Mouse (Mus musculus) heart, adult 2 months (tissue): Measurements from ENCODE around the gene Tmem107. TPM values are rescaled to one million over a fixed set of nuclear protein-coding genes. Genes with fewer than 3 reads are reported as not detected.

Experiments used
- DNase-seq, 2 experiments: peaks; one replicate each; pipeline ENCODE4 v3.0.0; 2021
- H3K27ac ChIP-seq: fragments of 200-600 bp; 2 replicates; pipeline ENCODE4 v1.8.1; 2022
- H3K27me3 ChIP-seq: fragments of 200-500 bp; 2 replicates; pipeline ENCODE4 v1.6.1; 2012; ENCODE audit warnings: mild to moderate bottlenecking, low read length, inconsistent platforms, mixed read lengths; ENCODE audit not compliant: control insufficient read depth, insufficient read depth
- H3K36me3 ChIP-seq: fragments of 200-500 bp; 2 replicates; pipeline ENCODE4 v1.6.1; 2012; ENCODE audit warnings: low read length, inconsistent platforms; ENCODE audit not compliant: control insufficient read depth, insufficient read depth
- H3K4me1 ChIP-seq: fragments of 200-500 bp; 2 replicates; pipeline ENCODE4 v1.6.1; 2011; ENCODE audit warnings: low read length; ENCODE audit not compliant: control insufficient read depth, insufficient read depth
- H3K4me3 ChIP-seq: fragments of 200-600 bp; 2 replicates; pipeline ENCODE4 v1.8.1; 2022
- H3K79me2 ChIP-seq: fragments of 200-500 bp; replicated peaks from 2 replicates; pipeline ENCODE4 v1.6.1; 2012; ENCODE audit warnings: mild to moderate bottlenecking, inconsistent platforms, low read length, moderate library complexity, mixed read lengths; ENCODE audit not compliant: control insufficient read depth, insufficient read depth
- H3K9ac ChIP-seq: fragments of 200-500 bp; 2 replicates; pipeline ENCODE4 v1.6.1; 2012; ENCODE audit warnings: low read depth, mild to moderate bottlenecking, control low read depth, inconsistent platforms, low read length, mixed read lengths
- CTCF ChIP-seq: fragments of 200-600 bp; IDR thresholded peaks from 2 replicates; pipeline ENCODE4 v1.8.1; 2022; ENCODE audit warnings: antibody characterized with exemption, mild to moderate bottlenecking, moderate library complexity
- EP300 ChIP-seq: fragments of 200-500 bp; IDR thresholded peaks from 2 replicates; pipeline ENCODE4 v1.6.1; 2011; ENCODE audit warnings: low read depth, low read length, control low read depth; ENCODE audit not compliant: insufficient read depth
- POLR2A ChIP-seq: fragments of 200-500 bp; IDR thresholded peaks from 2 replicates; pipeline ENCODE4 v1.6.1; 2011; ENCODE audit warnings: mild to moderate bottlenecking, low read depth, low read length, control low read depth; ENCODE audit not compliant: insufficient read depth
- WGBS: fragments of 180-500 bp; shearing (Covaris S2); methylation state at CpG from one replicate; pipeline ENCODE4 v1.1.7; 2018; 5-methylcytosine and 5-hydroxymethylcytosine counted together
- intact Hi-C: fragments of 180-260 bp; cut with DNase I; formaldehyde crosslinking; loops from one replicate; pipeline ENCODE4 v1.15.1; 2025
- polyA plus RNA-seq: library from polyadenylated mRNA; depleted of rRNA; stranded (reverse); fragments of >200 nt; gene quantifications from 2 replicates; pipeline ENCODE4 v1.2.3, GENCODE M21; 2012
- total RNA-seq, 2 experiments: library from RNA; stranded (reverse); gene quantifications; 2 replicates each; pipeline ENCODE4 v1.2.3; 2021

The Tmem107 gene
- total and polyA plus RNA-seq, 3 experiments: 5.6 to 15.9 (median 6.6) TPM

DNA sequence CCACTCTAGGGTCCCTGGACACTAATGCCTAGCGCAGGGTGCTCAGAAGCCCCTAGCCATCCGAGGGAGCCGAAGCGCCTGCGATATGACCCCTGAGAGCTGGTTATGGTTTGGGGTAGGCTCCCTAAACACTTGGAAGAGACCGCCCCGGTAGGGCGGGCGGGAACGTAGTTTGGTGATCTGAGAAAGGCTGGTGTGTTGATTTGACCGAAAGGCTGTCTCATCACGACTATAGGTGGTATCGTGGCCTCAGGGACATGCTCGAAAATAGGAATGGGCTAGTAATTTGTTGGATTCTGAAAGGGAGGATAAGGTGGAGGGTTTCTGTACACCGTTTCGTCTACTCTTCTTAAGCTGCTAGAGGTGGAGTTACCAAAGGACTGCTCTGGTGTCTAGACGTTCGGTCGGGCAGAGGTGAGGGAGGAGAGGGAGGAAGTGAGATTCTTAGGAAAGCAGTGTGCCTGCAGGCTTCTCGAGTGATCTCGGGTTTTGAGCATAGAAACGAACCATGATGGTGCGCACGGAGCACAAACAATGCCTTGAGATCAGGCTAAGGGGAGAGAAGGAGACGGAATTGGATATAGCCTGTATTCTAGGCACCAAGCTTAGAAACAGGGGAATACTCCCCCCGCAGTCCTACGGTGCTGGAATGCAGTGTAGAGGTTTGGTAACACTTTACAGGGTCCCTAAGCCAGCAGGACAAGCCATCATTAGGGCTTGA, 25.1 kb downstream of the Tmem107 start:
- WGBS: under 1% methylated on average over 27 of the region's 27 CpGs

DNA sequence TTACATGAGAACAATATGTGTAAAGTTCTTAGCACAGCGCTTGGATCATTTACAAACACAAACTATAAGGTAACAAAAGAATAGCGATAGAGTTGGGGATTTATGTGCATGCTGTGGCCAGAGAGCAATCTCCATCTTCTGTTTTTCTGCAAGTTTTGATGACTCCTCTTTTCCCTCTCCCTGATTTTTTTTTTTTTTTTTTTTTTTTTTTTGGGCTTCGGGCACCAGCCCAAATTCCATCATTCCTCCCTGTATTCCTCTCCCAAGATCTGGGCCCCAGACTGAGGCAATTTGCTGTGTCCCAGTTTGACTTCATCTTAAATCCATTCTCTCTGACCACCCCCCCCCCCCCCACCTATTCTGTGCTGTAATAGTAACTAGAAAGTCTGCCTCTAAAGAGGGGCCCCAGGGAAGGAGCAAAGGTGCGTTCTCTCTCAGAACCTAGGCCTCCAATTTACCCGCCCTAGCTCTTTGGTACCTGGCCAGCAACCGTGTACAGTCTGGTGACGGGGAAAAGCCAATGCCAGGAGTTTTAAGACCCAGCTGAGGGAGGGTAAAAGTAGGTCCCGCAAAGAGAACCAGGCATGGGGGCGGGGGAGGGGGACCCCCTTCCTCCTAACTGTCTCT, 25.9 kb downstream of the Tmem107 start:
- H3K9ac ChIP-seq: peak overlapping the region; percentile 81
- peaks cover 2% of the 10 kb centered on the region for H3K79me2 ChIP-seq
- WGBS: 2% methylated on average over 9 of the region's 9 CpGs
- H3K36me3 ChIP-seq: peaks cover 9% of the 10 kb centered on the region
- H3K4me3 ChIP-seq: peak overlapping the region; percentile 67
- peak overlapping the region; percentile 98 for H3K27ac ChIP-seq
- peak; percentile 11; the same call in 1 of the 2 replicates for TF ChIP-seq POLR2A
- no peak for TF ChIP-seq CTCF
- TF ChIP-seq EP300: no peak
- DNase-seq: no peak
- intact Hi-C loops: loop anchor here (5.0 kb wide), 1 partner anchor 139 kb away; the partner anchor contains the start of gene Arhgef15
- H3K4me1 ChIP-seq: peaks cover 13% of the 10 kb centered on the region
- H3K27me3 ChIP-seq: no peaks in the 10 kb centered on the region

More for the DNA sequence above, 25.1 kb downstream of the Tmem107 start:
- TF ChIP-seq POLR2A: peak; percentile 70
- no peak for TF ChIP-seq EP300
- no peak for TF ChIP-seq CTCF
- peak overlapping the region; percentile 98 for H3K27ac ChIP-seq
- H3K4me1 ChIP-seq: peaks cover 10% of the 10 kb centered on the region
- peak; percentile 67 to 71 for DNase-seq
- H3K4me3 ChIP-seq: peak overlapping the region; percentile 67
- peak overlapping the region; percentile 81 for H3K9ac ChIP-seq
- intact Hi-C loops: loop anchor here (5.0 kb wide), 1 partner anchor 138 kb away; the partner anchor contains the start of gene Arhgef15
- H3K36me3 ChIP-seq: peaks cover 7% of the 10 kb centered on the region
- H3K27me3 ChIP-seq: no peaks in the 10 kb centered on the region
- no peaks in the 10 kb centered on the region for H3K79me2 ChIP-seq

DNA sequence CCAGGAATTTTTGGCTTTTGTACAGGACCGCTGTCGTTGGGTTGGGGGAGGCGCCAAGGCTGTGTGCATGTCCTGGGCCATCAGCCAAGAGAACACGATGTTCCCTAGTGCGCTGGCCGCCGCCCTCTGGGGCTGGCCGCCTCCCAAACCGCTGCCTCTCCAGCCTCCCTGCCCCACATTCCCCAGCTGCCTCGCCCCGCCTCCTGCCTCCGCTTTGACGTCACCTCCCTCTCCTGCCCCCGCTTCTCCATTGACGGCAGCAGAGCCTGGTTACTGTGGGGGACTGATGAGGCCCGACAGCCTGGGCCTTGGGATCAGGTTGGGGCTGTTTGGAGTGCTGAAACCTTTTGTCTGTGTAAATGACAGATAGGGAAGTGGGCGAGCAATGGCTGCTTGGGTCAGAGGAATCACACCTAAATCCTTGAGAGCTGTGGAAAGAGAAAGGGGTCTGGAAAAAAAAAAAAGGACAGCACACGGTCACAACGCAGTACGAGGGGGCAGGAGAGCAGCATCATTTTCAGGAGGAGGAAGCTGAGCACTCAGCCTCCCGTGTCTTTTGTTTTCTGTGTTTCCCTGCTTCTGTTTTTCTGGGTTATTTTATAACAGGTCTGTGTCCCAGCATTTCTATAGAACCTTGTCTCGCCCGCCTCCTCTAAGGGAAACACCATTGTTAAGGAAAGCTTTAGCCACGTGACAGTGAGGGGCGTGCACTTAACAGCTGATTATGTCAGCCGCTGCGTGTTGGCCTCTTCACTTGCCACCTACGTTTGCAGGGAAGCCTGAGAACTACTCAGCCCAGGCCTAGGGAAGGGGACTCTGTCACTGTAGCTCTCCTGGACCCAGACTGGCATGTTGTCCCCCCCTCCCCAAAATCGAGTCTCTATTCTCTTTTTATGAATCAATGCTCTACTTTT, 26.6 kb downstream of the Tmem107 start:
- intact Hi-C loops: loop anchor here (5.0 kb wide), 1 partner anchor 140 kb away; the partner anchor contains the start of gene Arhgef15
- under 1% methylated on average over 29 of the region's 29 CpGs for WGBS
- H3K79me2 ChIP-seq: peaks cover 2% of the 10 kb centered on the region

DNA sequence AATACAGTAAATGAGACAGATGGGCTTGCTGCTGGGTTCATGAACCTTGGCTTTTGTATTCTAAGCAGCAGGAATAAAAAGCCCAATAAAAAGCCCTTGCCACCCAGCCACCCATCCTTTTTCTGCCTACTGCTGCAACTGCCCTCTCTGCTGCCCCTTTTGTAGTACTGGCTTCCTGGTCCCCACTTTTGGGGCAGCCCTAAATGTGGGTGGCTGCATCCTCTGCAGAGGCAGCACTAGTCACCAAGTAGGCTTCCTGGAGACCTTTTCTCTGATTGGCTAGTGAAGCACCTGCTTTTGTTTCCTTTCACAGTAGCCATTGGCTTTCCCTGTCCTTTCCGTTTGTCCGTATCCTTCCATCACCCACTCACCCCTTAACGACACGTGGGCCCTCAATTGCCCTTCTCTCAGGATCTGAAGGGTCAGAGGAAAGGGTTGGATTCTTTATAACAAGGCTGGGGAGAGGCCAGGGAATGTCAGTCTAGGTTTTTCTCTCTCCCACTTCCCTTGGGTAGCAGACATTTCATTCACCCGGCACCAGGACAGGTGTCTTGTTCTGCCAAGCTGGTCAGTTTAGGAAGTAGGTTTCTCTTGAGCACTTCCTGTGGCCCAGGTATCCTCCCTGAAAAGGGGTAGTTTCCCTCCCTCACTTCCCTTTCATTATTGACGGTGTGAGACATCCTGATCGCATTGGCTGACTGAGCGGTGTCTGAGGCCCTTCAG, 27.6 kb downstream of the Tmem107 start:
- H3K27ac ChIP-seq: peak overlapping the region; percentile 98
- 3% methylated on average over 8 of the region's 8 CpGs for WGBS
- DNase-seq: no peak
- peak overlapping the region; percentile 56 for H3K9ac ChIP-seq
- H3K27me3 ChIP-seq: no peaks in the 10 kb centered on the region
- peaks cover 13% of the 10 kb centered on the region for H3K4me1 ChIP-seq
- intact Hi-C loops: loop anchor here (5.0 kb wide), 1 partner anchor 141 kb away; the partner anchor contains the start of gene Arhgef15
- peak overlapping the region; percentile 67 for H3K4me3 ChIP-seq
- TF ChIP-seq CTCF (no peak), POLR2A (peak; percentile 95)
- peaks cover 2% of the 10 kb centered on the region for H3K79me2 ChIP-seq
- peaks cover 9% of the 10 kb centered on the region for H3K36me3 ChIP-seq

More for the DNA sequence above, 26.6 kb downstream of the Tmem107 start:
- peak overlapping the region; percentile 71 for H3K9ac ChIP-seq
- peak overlapping the region; percentile 98 for H3K27ac ChIP-seq
- peaks cover 9% of the 10 kb centered on the region for H3K36me3 ChIP-seq
- peak; percentile 99 to 100 for DNase-seq
- no peaks in the 10 kb centered on the region for H3K27me3 ChIP-seq
- TF ChIP-seq CTCF: no peak
- peak; percentile 90 for TF ChIP-seq POLR2A
- TF ChIP-seq EP300: peak; percentile 100
- H3K4me1 ChIP-seq: peaks cover 13% of the 10 kb centered on the region
- peak overlapping the region; percentile 67 for H3K4me3 ChIP-seq

DNA sequence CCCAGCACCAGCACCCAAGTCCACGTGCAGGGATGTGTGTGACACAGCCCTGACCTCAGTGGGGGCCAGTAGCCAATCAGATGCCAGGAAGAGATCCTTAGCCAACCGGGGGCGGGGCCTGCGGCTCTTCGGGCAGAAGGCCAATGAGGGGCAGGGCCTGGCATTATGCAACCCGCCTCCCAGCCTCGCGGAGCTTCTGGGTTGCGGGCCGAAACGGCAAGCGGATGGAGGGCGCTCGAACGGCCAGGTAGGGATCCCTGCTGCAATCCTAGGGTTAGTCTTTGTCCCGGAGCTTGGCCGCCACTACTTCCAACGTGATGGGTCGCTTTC, 28.1 kb downstream of the Tmem107 start:
- peaks cover 13% of the 10 kb centered on the region for H3K4me1 ChIP-seq
- peaks cover 9% of the 10 kb centered on the region for H3K36me3 ChIP-seq
- TF ChIP-seq POLR2A (peak; percentile 83), EP300 (peak; percentile 93; the same call in 1 of the 2 replicates), CTCF (no peak)
- peak overlapping the region; percentile 67 for H3K4me3 ChIP-seq
- H3K27me3 ChIP-seq: no peaks in the 10 kb centered on the region
- H3K9ac ChIP-seq: peak overlapping the region; percentile 81
- H3K27ac ChIP-seq: peak overlapping the region; percentile 98
- under 1% methylated on average over 19 of the region's 19 CpGs for WGBS
- DNase-seq: peak; percentile 98 to 99
- H3K79me2 ChIP-seq: peaks cover 2% of the 10 kb centered on the region
- intact Hi-C loops: loop anchor here (5.0 kb wide), 1 partner anchor 141 kb away; the partner anchor contains the start of gene Arhgef15
